Mouse (Mus musculus): ENCODE measurements at regions not wholly inside any gene's neighbourhood (a gene's known extent, or its start where the extent isn't known, plus 50 kb on each side); places are given as distances from the start of the nearest gene placed in this dataset.

- no peak for TF ChIP-seq CTCF (IDR thresholded peaks at IDR 0.05; ENCODE audit: low read depth)
- no peak for TF ChIP-seq EP300 (IDR thresholded peaks at IDR 0.05; ENCODE audit: low read depth)
These were observed 442.4 kb downstream of the Slc4a3 start for GRCm38 (mm10) chr1:75988496-75988895.

Data from heart, postnatal 0 days (tissue).